Mouse (Mus musculus): ENCODE measurements at regions not wholly inside any gene's neighbourhood (a gene's known extent, or its start where the extent isn't known, plus 50 kb on each side); places are given as distances from the start of the nearest gene placed in this dataset.

DNA sequence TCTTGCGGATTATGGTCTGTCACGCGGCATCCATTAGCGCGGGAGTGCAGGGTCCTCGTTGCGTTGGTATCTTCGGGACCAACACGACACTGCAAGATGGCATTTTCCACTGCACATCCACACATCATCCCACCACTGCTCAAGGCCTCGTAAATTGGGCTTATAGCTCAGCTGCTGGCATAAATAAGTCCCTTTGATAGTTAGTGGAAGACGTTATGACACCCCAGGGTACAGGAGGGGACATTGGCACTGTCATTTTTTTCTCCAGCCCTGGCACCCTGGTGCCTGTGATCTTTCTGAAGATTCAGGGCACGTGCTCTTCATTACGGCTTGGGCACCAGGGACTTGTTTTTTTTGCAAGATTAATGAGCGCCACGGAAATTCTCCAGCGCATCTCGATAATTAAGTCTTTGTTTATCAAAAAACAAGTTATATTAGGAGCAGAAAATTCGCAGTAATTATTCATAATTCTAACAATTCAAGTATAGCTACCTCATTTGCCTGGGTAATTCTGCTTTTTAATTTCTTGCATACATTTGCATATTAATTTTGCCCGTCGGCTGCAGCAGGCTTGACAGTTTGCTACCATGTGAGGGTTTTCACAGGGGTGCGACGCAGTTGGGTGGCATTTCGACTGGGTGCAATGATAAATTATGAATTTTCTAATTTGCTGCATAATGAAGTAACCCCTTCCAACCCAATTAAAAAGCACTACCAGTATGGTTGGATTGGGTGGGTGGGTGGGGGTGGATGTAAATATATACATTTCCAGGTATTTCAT lies 119.1 kb downstream of the Vrk1 start:
- no peak for TF ChIP-seq GATA4 (IDR thresholded peaks at IDR 0.05; ENCODE audit: insufficient replicate concordance, low read length)

DNA sequence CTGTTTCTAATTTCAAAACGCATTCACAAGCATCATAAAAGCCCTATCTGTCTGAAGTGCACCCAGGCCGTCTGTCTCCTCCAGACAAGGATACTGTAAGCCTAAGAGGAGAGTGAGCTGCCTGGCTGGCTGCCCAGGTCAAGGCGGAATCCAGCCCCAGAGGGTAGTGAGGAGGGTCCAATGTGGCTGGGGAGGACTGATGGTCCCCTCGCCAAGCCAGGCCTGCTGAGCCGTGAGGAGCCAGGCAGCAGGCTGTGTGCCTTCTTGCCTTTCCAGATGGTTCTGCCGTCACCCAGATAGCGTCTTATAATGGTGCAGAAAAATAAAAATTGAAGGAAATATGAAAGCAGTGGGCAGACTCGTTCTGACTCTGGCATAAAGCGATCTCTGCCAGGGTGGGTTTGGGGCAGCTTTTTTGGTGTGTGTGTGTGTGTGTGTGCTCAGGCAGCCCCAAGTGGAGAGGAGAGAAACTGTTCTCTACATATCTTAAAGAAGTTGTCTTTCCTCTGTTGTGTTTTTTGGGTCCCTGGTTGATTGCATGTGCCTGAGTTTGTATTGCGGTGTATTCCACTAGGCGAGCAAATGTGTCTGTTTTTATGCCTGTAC lies 120.1 kb downstream of the Vrk1 start:
- TF ChIP-seq GATA4 (IDR thresholded peaks at IDR 0.05; ENCODE audit: insufficient replicate concordance, low read length): no peak

DNA sequence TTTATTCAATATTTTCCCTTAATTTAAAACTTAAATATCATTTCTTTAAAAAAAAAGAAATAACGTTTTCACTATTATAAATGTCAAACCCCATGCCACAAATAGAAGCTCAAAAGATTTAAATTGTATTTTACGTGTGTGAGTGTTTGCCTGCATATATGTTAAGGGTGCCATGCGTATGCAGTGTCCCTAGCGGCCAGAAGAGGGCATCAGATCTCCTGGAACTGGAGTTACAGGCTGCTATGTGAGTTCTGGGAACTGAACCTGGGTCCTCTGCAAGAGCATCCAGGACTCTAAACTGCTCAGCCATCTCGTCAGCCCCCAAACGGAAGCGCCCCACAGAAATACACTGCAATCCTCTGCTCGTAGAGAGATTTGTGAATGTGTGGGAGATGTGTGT lies 122.7 kb downstream of the Vrk1 start:
- TF ChIP-seq GATA4 (IDR thresholded peaks at IDR 0.05; ENCODE audit: insufficient replicate concordance, low read length): no peak

DNA sequence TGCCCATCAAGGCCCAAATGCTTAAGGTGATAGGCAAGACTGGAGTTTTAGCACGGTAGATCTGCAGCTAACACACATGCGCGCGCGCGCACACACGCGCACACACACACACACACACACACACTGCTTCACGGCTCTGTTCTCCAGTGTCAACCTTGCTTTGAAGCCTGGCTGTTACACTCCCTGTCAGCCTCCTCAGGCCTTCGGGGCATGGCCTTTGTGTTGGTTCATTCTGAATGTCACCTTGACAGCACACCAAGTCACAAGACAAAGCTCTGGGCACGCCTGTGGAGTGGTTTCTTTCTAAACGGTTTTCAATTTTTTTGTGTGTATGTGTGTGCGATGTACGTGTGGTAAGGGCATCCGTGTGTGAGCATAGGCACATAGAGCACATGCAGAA lies 128.4 kb downstream of the Vrk1 start:
- TF ChIP-seq GATA4 (IDR thresholded peaks at IDR 0.05; ENCODE audit: insufficient replicate concordance, low read length): no peak

DNA sequence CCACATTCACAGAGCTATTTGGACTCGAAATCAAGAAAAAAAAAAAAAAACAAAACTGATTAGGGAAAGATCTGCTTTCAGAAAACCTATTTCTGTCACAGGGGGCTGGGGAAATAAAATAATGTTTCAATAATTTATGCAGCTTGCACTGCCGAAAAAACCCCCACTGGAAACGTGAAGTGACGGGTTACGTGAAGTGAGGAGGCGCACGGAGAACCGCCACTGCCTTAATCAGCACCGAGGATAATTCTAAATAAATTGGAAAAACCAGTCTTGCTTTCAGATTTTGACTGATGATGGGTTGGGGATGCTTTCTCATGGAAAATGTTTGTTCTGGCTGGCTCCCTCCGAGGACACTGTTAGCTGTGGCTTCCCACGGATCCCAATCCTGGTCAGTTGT lies 129.5 kb downstream of the Vrk1 start:
- no peak for TF ChIP-seq GATA4 (IDR thresholded peaks at IDR 0.05; ENCODE audit: insufficient replicate concordance, low read length)

DNA sequence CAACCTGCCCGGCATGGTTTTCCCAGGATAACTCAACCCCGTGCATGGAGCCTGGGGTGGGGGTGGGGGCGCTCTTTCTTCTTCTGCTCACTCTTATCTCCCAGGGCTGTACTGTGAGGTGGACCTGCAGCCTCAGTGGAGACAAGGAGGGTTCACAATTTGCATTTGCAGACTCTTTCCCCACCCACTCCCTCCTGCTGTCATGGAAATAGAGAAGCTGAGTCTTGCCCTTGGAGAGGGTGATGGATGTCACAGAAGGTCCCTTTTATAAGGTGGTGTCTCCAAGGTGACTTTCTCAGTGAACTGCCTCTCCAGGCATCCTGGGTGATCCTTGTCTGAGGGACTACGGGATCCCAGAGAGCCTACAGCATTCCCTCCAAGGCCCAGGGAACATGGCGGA lies 129.9 kb downstream of the Vrk1 start:
- TF ChIP-seq GATA4 (IDR thresholded peaks at IDR 0.05; ENCODE audit: insufficient replicate concordance, low read length): no peak

DNA sequence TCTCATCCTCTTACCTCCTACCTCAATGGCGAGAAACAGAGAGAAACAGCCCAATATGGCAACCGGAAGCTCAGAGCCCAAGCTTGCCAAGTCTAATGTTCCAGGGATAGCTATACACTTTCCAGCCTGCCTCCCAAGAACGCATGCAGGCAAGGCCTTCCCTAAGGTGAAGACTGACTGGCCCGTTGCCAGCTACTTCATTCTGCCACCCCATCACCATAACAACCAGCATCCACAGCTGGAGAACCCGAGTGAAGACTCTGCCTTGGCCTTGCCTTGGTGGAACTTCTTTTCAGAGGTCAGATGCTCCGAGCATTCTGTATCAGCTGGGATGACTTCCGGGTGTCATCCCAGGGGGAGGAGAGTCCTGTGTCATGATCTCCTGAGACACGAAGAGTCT lies 130.6 kb downstream of the Vrk1 start:
- TF ChIP-seq GATA4 (IDR thresholded peaks at IDR 0.05; ENCODE audit: insufficient replicate concordance, low read length): no peak

DNA sequence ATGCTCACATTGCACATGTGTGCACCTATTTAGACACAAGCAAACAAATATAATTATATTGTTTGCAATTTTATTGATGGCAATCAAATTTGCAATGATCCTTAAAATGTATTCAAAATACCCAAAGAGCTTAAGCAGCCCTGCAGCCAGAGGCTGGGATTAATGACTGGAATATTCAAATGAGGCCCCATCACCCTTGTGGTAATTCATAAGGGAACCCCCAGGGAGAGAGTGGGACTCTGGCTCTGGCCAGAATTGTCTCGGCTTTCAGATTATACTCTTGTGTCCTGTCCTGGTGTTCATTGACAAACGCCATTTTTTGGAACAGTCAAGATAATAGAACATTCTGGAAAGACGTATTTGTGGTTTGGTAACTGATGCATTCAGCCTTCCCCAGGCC lies 133.5 kb downstream of the Vrk1 start:
- no peak for TF ChIP-seq GATA4 (IDR thresholded peaks at IDR 0.05; ENCODE audit: insufficient replicate concordance, low read length)

DNA sequence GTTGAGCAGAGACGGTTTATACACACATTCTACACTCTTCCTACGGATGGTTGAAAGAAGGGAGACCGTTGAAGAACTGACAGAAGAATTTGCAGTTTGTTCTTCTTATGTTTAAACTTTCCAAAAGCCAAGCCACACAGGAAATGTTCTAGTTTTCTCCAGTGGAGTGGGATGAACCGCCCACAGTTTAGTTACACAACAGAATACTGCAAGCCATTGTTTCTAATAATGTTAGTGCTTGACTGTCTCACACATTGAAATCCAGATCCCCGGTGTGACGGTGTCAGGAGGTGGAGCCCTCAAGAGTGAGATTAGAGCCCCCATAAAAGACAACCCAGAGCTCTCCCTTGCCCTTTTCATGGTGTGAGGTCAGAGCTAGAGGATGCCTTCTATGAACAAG lies 146.8 kb downstream of the Vrk1 start:
- TF ChIP-seq GATA4 (IDR thresholded peaks at IDR 0.05; ENCODE audit: insufficient replicate concordance, low read length): no peak

DNA sequence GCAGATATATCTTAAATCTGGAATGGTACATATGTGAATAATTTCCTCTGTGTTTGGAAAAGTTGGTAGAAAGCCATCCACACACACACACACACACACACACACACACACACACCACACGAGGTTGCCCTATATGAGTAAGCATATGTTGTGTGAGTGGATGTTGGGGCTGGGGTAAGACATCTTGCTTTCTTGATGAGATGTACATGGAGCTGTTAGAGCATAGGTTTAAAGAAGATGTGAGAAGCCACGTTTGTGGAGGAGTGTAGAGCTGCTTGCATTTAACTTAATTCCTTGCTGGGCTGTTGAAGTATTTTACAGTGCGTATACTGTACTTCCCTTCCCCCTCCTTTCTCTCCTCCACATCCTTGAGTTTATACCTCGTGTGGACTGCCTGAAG lies 147.8 kb downstream of the Vrk1 start:
- TF ChIP-seq GATA4 (IDR thresholded peaks at IDR 0.05; ENCODE audit: insufficient replicate concordance, low read length): no peak

DNA sequence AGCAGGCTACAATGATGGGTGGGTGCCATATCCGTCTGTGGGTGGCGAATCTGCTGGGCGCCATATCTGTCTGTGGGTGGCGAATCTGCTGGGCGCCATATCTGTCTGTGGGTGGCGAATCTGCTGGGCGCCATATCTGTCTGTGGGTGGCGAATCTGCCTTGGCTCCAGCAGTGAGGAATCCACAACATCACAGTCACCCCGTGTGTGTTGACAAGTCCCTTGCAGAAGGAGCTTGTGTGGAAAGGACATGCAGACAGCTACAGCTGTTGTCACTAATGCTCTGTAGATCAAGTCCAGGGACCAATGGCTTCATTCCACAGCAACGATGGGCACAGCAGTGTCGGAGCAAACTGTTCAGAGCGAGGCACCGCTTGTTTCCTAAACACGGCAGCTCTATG lies 148.6 kb downstream of the Vrk1 start:
- TF ChIP-seq GATA4 (IDR thresholded peaks at IDR 0.05; ENCODE audit: insufficient replicate concordance, low read length): no peak

DNA sequence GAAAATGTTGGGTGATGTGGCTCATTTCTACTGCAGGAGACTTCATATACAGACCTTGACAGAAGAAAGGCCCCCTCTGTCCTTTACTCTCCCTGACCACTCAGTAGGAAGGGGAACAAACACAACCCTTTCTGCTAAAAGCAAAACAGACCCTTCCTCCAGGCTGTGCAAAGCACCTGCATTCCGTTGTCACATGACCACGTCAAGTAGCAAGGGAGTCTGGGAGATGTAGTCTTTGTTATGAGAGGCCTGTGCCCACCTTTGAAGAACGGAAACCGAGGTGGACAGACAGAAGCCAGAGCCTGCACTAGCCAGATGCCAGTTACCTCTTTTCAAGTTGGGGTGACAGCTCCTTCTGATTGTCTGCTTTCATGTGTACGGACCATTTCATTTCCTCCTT lies 161.3 kb downstream of the Vrk1 start:
- TF ChIP-seq GATA4 (IDR thresholded peaks at IDR 0.05; ENCODE audit: insufficient replicate concordance, low read length): no peak

DNA sequence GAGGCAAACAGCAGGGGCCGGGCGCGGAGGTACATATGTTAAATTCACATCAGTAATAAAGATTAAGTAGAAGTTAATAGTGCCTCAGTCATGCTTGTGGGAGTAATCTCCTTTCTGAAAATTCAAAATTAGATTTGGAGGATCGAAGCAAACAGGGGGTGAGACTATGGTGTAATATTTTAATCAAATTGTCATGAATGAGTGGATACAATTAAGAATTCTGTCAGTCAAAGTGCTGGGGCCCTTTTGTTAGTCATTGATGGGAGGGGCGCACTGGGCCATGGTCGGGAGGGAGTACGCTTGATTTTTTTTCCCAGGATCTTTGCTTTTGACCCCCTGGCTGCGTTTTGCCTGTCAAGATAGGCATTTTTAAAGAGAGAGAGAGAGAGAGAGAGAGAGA lies 163.2 kb downstream of the Vrk1 start:
- TF ChIP-seq GATA4 (IDR thresholded peaks at IDR 0.05; ENCODE audit: insufficient replicate concordance, low read length): no peak

DNA sequence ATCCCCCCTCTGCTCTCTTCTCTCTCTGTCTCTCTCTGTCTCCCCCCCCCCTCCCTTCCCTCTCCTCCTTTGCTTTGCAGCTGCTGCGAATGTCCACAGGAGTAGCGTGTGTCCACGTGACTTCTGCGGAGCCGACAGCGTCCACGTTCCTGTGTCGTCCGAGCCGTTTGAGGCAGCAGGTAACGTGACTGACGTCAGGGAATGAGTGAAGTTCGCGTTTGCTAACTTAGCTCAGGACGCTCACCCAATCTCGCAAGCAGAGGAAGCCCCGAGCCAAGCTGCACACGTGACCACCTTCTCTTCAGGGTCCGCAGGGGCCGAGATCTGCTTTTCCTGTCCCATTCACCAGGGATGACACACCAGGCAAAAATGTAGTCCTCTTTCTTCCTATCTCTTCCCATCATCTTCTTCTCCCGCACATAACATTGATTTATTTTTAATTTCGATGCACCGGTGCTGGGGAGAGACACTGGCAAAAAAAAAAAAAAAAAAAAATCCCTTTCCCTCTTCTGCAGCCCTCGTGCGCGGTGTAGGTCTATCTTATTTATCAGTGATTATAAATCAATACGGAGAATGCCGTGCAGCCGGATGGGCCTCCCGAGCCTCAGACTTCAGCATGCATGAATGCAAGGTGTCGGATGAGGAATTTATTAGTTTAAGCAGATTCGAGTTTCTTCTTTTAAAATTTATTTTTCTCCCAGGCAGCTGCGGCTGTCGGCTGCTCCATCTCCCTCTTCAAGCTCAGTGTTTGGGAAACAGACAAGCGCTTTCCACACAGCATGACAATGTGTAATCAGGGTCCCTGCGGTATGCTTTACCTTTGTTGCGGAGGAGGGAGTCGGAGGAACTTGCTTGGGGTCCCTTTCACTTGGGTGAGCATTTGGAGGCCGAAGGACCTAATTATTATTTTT lies 164.3 kb downstream of the Vrk1 start:
- TF ChIP-seq GATA4 (IDR thresholded peaks at IDR 0.05; ENCODE audit: insufficient replicate concordance, low read length): no peak

DNA sequence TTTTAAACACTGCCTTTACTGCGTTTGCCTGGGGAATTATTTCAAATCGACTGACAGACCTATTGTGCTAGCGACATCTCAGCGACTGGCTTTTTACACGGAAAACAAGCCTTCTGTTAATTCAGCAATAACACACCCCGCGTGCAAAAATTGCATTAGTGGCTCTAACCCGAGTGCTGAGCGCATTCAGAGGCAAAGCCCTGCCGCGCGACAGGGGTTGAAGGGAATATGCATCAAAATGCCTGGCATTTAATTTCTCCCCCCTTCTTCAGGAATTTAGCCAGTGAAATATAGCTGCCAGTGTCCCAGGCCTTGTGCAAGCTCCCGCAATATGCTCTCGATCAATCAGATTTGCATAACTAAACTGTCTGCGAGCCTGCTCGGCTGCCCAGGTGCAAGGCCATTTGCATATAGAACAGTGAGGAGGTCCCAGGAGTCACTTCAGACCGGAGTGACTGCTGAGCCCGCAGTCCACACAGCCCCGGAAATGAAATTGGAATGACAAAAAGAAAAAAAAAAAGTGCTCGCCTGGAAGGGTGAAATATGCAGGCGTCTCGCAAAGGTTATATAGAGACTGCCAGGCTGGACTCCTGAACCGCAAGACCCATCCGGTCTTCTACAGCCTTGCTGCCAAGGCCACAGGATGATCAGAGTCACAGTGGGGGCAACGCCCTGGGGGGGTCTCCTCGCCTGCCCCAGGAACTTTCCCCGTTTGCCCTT lies 165.1 kb downstream of the Vrk1 start:
- no peak for TF ChIP-seq GATA4 (IDR thresholded peaks at IDR 0.05; ENCODE audit: insufficient replicate concordance, low read length)

All from liver, adult (tissue).